ENCODE assay signal across 17 mouse cellular contexts in the genomic region with DNA sequence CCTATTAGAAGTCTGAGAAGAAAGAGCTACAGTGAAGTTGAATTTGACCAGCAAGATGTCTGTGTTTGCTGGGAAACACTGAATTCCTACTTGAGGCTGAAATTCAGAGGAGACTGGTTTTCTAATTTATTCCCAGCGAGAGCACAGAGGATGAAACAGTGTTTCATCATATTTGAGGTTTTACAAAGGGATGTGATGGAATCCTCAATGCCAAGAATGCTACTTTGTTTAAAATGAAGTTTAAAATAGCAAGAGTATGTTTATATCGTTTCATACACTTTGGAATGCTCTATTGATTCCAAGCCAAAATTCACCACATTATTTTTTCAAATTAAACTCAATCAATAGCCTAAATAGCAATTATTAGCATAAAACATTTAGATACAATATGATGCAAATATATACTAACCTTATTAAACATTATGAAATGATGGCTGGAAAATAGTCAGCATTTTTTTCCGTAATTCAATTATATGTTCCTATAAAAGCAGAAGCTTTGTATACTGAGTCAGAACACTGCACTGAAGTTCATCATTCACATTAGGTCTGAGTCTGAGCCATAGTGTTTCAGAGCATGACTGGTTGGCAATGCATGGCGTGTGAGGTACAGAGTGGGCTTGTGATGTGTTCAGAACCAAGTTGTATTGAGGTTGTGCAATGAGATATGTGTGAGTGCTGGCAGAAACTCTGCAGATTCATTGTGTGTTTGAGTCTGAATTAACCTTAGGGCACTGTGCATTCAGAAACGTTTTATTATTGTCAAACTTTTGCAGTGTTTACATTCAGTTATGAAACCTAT. TPM values are rescaled to one million over a fixed set of nuclear protein-coding genes. Genes with fewer than 3 reads are reported as not detected.
"Had no signal": no experiment of that assay in that cellular context is flagged by ENCODE, and none has a peak within 500 bp of the region (broad histone marks: within the 10 kb centered on the region; RNA-seq: fewer than 3 reads in every experiment).

No protein-coding gene starts in this region.

- H3K36me3 ChIP-seq: limb, embryonic 13.5 days; midbrain, embryonic 12.5 days had no signal

- H3K27me3 ChIP-seq: limb, embryonic 13.5 days; midbrain, embryonic 12.5 days had no signal

- H3K4me3 ChIP-seq: layer of hippocampus, adult 2 months; limb, embryonic 13.5 days; midbrain, embryonic 12.5 days had no signal

- H3K9me3 ChIP-seq: limb, embryonic 13.5 days; midbrain, embryonic 12.5 days had no signal

- H3K9ac ChIP-seq: limb, embryonic 13.5 days; liver, embryonic 14.5 days; midbrain, embryonic 12.5 days had no signal

- H3K27ac ChIP-seq: layer of hippocampus, adult 2 months; limb, embryonic 13.5 days; liver, embryonic 14.5 days; midbrain, embryonic 12.5 days had no signal

- DNase-seq: kidney, adult 18-20 months; kidney, postnatal 10 days; kidney, postnatal 4 days; left cerebral cortex, postnatal 4 days; lung, postnatal 10 days; right cerebral cortex, postnatal 14 days; thymus, adult 18-20 months; thymus, postnatal 36 days had no signal

- H3K4me1 ChIP-seq: limb, embryonic 13.5 days; midbrain, embryonic 12.5 days had no signal

- H3K4me2 ChIP-seq: limb, embryonic 13.5 days; midbrain, embryonic 12.5 days had no signal

RNA-seq across cellular contexts. Expression of a gene that starts 58.8 kb away (rescaled TPM):
- polyA plus RNA-seq: kidney, embryonic 14.5 days; limb, embryonic 13.5 days; liver, adult 2 months; liver, embryonic 14.5 days; midbrain, embryonic 12.5 days; midbrain, postnatal 0 days; neural tube, embryonic 14.5 days; spleen, adult 2 months had no signal
